Mouse (Mus musculus) E14TG2a.4 (cell line): Measurements from ENCODE around the gene Prr13.

ENCODE experiments used
- CTCF ChIP-seq: conservative IDR thresholded peaks from 2 replicates; pipeline ENCODE4 v1.5.1; 2014; ENCODE audit warnings: low read length
- NANOG ChIP-seq: IDR thresholded peaks from 2 replicates; pipeline ENCODE4 v1.6.1; 2014; ENCODE audit warnings: borderline replicate concordance, low read length, mixed read lengths
- POU5F1 ChIP-seq: IDR thresholded peaks from 2 replicates; pipeline ENCODE4 v1.6.1; 2014; ENCODE audit warnings: low read length, borderline replicate concordance

DNA sequence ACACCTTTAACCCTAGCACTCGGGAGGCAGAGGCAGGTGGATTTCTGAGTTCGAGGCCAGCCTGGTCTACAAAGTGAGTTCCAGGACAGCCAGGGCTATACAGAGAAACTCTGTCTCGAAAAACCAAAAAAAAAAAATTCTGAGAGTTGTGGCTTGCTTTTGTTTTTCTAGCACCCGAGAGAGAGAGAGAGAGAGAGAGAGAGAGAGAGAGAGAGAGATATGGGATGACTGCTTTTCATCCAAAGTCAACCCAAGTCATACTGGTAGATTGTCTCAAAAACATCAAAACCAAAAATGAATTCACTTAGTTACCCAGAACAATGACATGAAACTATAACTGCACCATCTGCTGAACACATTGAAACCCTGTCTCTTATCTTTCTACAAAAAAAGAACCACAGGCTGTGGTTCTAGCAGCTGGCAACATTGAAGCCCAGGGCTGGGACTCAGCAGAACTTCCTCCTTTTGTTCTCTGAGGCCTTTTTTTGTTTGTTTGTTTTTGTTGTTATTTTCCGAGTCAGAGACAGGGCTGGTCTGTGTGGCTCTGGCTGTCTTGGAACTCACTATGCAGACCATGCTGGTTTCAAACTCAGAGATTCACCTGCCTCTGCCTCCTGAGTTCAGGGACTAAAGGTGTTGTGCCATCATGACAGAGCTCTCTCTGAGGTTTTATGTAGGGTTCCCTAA, 635 bp upstream of the Prr13 start:
- TF ChIP-seq CTCF, result no peak
- no peak for TF ChIP-seq NANOG
- no peak for TF ChIP-seq POU5F1
